Mouse (Mus musculus): ENCODE measurements around the gene Flvcr2.

Gene Flvcr2

GRCm38 (mm10) chr12:85794094-85794493 is 47.8 kb downstream of the Flvcr2 start:
- Histone ChIP-seq H3K27me3 (ENCODE audit: control insufficient read depth, insufficient read depth, low read length, poor library complexity, severe bottlenecking) (no peaks in the 10 kb centered on the region), H3K36me3 (ENCODE audit: control insufficient read depth, insufficient read depth, low read length, poor library complexity, severe bottlenecking) (no peaks in the 10 kb centered on the region)
- no peak for DNase-seq (ENCODE audit: low read depth, low spot score)

DNA sequence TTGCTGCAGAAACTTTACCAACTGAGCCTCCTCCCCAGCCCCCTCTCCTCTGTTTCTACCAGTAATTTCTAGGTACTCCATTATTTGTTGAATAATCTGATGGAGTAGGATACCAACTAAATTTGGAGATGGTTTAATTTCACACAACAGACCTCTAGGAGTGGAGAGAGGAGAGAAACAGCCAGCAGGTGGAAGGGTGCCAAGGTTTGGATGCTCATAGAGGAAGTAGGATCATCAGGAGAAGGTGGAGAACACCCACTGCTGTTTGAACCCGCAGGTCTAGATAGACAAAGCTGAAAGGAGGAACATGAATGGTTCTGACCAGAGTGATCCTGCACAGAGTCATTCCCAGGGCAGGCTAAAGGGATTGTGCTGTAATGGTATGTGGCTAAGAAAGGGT is 49.2 kb downstream of the Flvcr2 start:
- Histone ChIP-seq H3K36me3 (ENCODE audit: control insufficient read depth, insufficient read depth, low read length, poor library complexity, severe bottlenecking) (no peaks in the 10 kb centered on the region), H3K27me3 (ENCODE audit: control insufficient read depth, insufficient read depth, low read length, poor library complexity, severe bottlenecking) (no peaks in the 10 kb centered on the region)
- DNase-seq (ENCODE audit: low read depth, low spot score), result no peak

- no peak for DNase-seq (ENCODE audit: low read depth, low spot score)
- H3K36me3 ChIP-seq (ENCODE audit: control insufficient read depth, insufficient read depth, low read length, poor library complexity, severe bottlenecking), result no peaks in the 10 kb centered on the region
Measured at GRCm38 (mm10) chr12:85800031-85800430, 53.7 kb downstream of the Flvcr2 start.

GRCm38 (mm10) chr12:85809726-85810125 is 63.4 kb downstream of the Flvcr2 start:
- H3K36me3 ChIP-seq (ENCODE audit: control insufficient read depth, insufficient read depth, low read length, poor library complexity, severe bottlenecking), result peaks cover 4% of the 10 kb centered on the region; the same call in 1 of the 2 replicates
- no peak for DNase-seq (ENCODE audit: low read depth, low spot score)
- no peaks in the 10 kb centered on the region for H3K27me3 ChIP-seq (ENCODE audit: control insufficient read depth, insufficient read depth, low read length, poor library complexity, severe bottlenecking)

More at GRCm38 (mm10) chr12:85800031-85800430, 53.7 kb downstream of the Flvcr2 start:
- no peaks in the 10 kb centered on the region for H3K27me3 ChIP-seq (ENCODE audit: control insufficient read depth, insufficient read depth, low read length, poor library complexity, severe bottlenecking)

DNA sequence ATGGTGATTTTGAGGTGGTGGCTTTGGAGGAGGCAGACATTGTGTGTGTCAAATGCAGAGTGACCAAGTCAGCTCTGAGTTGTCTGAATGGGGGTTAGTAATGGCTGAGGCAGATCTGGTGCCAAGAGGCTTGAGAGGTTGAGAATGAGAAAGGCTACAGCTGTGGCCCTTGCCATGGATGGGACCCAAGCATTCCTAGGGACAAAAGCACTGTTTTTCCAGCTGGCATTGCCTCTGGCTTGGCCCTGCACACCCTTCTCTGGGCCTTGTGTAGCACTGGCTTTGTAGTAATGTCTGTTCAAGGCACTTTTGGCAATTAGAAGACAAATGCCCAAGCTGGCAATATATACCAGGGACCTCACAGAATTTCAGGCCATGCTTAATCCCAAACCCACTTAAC is 64.6 kb downstream of the Flvcr2 start:
- Histone ChIP-seq H3K36me3 (ENCODE audit: control insufficient read depth, insufficient read depth, low read length, poor library complexity, severe bottlenecking) (peaks cover 6% of the 10 kb centered on the region; the same call in 1 of the 2 replicates), H3K27me3 (ENCODE audit: control insufficient read depth, insufficient read depth, low read length, poor library complexity, severe bottlenecking) (no peaks in the 10 kb centered on the region)
- DNase-seq (ENCODE audit: low read depth, low spot score), result no peak

GRCm38 (mm10) chr12:85811676-85812075 is 65.3 kb downstream of the Flvcr2 start:
- DNase-seq (ENCODE audit: low read depth, low spot score), result no peak
- H3K27me3 ChIP-seq (ENCODE audit: control insufficient read depth, insufficient read depth, low read length, poor library complexity, severe bottlenecking), result no peaks in the 10 kb centered on the region

GRCm38 (mm10) chr12:85813599-85813998 is 67.3 kb downstream of the Flvcr2 start:
- Histone ChIP-seq H3K27me3 (ENCODE audit: control insufficient read depth, insufficient read depth, low read length, poor library complexity, severe bottlenecking) (no peaks in the 10 kb centered on the region), H3K36me3 (ENCODE audit: control insufficient read depth, insufficient read depth, low read length, poor library complexity, severe bottlenecking) (peaks cover 7% of the 10 kb centered on the region; the same call in 1 of the 2 replicates)
- DNase-seq (ENCODE audit: low read depth, low spot score), result no peak

More at GRCm38 (mm10) chr12:85811676-85812075, 65.3 kb downstream of the Flvcr2 start:
- peaks cover 7% of the 10 kb centered on the region; the same call in 1 of the 2 replicates for H3K36me3 ChIP-seq (ENCODE audit: control insufficient read depth, insufficient read depth, low read length, poor library complexity, severe bottlenecking)

GRCm38 (mm10) chr12:85822051-85822450 is 75.7 kb downstream of the Flvcr2 start:
- no peaks in the 10 kb centered on the region for H3K27me3 ChIP-seq (ENCODE audit: control insufficient read depth, insufficient read depth, low read length, poor library complexity, severe bottlenecking)
- no peak for DNase-seq (ENCODE audit: low read depth, low spot score)

GRCm38 (mm10) chr12:85824438-85825264 is 78.3 kb downstream of the Flvcr2 start, which contains the start of the genes Erg28 and Ttll5:
Erg28 (minus strand) TSS chr12:85824550.
Ttll5 (plus strand) TSS chr12:85824659.
- DNase-seq (ENCODE audit: low read depth, low spot score), result peak; percentile 96
- H3K36me3 ChIP-seq (ENCODE audit: control insufficient read depth, insufficient read depth, low read length, poor library complexity, severe bottlenecking), result no peaks in the 10 kb centered on the region
- H3K27me3 ChIP-seq (ENCODE audit: control insufficient read depth, insufficient read depth, low read length, poor library complexity, severe bottlenecking), result no peaks in the 10 kb centered on the region

More at GRCm38 (mm10) chr12:85822051-85822450, 75.7 kb downstream of the Flvcr2 start:
- no peaks in the 10 kb centered on the region; the same call in 1 of the 2 replicates for H3K36me3 ChIP-seq (ENCODE audit: control insufficient read depth, insufficient read depth, low read length, poor library complexity, severe bottlenecking)

GRCm38 (mm10) chr12:85825361-85825760 is 79.0 kb downstream of the Flvcr2 start:
- no peaks in the 10 kb centered on the region for H3K36me3 ChIP-seq (ENCODE audit: control insufficient read depth, insufficient read depth, low read length, poor library complexity, severe bottlenecking)
- no peak for DNase-seq (ENCODE audit: low read depth, low spot score)
- no peaks in the 10 kb centered on the region for H3K27me3 ChIP-seq (ENCODE audit: control insufficient read depth, insufficient read depth, low read length, poor library complexity, severe bottlenecking)

DNA sequence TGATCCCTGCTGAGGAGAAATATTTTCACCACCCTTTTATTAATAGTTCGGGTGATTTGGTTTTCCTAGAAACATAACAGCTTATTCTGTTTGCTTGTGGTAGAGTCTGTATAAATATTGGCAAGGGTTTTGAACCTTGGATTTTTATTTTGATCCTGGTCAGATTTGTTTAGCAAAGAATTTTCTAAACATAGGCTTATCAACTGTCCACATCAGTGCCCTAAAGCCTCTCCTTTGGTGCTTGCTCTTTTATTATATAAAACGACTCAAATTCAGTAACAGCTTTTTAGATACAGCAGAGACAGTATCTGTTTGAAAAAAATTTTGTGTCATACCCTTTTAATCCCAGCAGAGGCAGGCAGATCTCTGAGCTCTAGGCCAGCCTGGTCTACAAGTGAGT is 79.5 kb downstream of the Flvcr2 start:
- no peaks in the 10 kb centered on the region for H3K36me3 ChIP-seq (ENCODE audit: control insufficient read depth, insufficient read depth, low read length, poor library complexity, severe bottlenecking)
- H3K27me3 ChIP-seq (ENCODE audit: control insufficient read depth, insufficient read depth, low read length, poor library complexity, severe bottlenecking), result no peaks in the 10 kb centered on the region
- no peak for DNase-seq (ENCODE audit: low read depth, low spot score)

GRCm38 (mm10) chr12:85828856-85829255 is 82.5 kb downstream of the Flvcr2 start:
- H3K36me3 ChIP-seq (ENCODE audit: control insufficient read depth, insufficient read depth, low read length, poor library complexity, severe bottlenecking), result no peaks in the 10 kb centered on the region
- H3K27me3 ChIP-seq (ENCODE audit: control insufficient read depth, insufficient read depth, low read length, poor library complexity, severe bottlenecking), result no peaks in the 10 kb centered on the region

GRCm38 (mm10) chr12:85829866-85830265 is 83.5 kb downstream of the Flvcr2 start:
- no peak for DNase-seq (ENCODE audit: low read depth, low spot score)
- Histone ChIP-seq H3K27me3 (ENCODE audit: control insufficient read depth, insufficient read depth, low read length, poor library complexity, severe bottlenecking) (no peaks in the 10 kb centered on the region), H3K36me3 (ENCODE audit: control insufficient read depth, insufficient read depth, low read length, poor library complexity, severe bottlenecking) (no peaks in the 10 kb centered on the region)

More at GRCm38 (mm10) chr12:85828856-85829255, 82.5 kb downstream of the Flvcr2 start:
- no peak for DNase-seq (ENCODE audit: low read depth, low spot score)

- Histone ChIP-seq H3K27me3 (ENCODE audit: control insufficient read depth, insufficient read depth, low read length, poor library complexity, severe bottlenecking) (no peaks in the 10 kb centered on the region), H3K36me3 (ENCODE audit: control insufficient read depth, insufficient read depth, low read length, poor library complexity, severe bottlenecking) (no peaks in the 10 kb centered on the region)
- DNase-seq (ENCODE audit: low read depth, low spot score), result no peak
Measured at GRCm38 (mm10) chr12:85830691-85831090, 84.4 kb downstream of the Flvcr2 start.

DNA sequence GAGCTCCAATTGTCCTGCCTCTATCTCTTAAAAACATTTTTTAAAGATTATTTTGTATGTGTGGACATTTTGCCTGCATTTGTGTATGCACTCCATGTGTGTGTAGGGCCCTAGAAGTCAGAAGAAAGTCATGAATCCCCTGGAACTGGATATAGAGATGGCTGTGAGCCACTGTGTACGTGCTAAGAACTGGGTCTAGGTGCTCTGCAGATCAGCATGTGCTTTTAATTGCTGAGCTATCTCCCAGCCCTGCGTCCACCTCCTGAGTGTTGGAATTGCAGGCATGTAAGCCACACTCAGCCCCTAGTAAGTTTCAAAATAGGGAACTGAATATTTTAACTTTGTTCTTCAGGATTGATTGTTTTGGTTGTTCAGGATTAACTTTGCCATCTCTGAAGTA is 88.2 kb downstream of the Flvcr2 start:
- Histone ChIP-seq H3K27me3 (ENCODE audit: control insufficient read depth, insufficient read depth, low read length, poor library complexity, severe bottlenecking) (no peaks in the 10 kb centered on the region), H3K36me3 (ENCODE audit: control insufficient read depth, insufficient read depth, low read length, poor library complexity, severe bottlenecking) (no peaks in the 10 kb centered on the region)
- no peak for DNase-seq (ENCODE audit: low read depth, low spot score)
